In the genomic region with DNA sequence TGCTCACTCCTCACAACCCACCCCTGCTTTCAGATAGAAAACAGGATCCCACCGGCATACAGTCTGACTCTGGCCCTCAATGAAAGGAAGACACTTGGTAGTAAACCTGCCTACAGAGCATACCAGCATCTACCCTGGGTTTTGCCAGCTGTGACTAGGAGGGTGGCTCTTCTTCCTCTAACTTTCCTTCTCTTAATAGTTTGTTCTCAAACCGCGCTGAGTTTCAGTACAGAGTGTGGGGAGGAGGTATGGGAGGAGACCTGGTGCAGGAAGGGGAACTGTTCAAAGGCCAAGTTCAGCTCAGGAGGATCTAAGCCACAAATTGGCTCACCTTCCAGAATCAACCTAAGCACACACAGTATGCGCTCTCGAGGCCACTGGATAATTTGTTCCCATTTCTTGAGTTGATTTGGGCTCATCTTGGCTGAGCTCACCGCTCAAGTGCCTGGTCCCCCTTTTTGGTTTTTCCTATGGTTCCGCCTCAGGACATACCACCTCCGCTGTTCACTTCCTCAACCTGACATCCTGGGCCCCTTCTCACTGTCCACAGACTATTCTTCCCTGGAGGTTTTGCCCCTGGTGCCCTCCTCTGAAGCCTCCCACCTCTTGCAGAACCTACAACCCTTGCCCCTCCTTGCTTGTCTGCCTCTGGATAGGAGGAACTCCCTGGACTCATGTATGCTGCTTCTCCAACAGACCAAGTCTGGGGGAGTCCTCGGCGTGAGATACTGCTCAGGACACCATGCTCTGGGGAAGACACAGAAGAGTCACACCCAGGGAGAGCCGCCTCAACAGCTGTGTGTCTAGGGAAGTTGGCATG, we compare ENCODE assay signal across 13 mouse cellular contexts. TPM values are rescaled to one million over a fixed set of nuclear protein-coding genes. Genes with fewer than 3 reads are reported as not detected.
DNase-seq lines count a peak whose midpoint lies in the region; ATAC-seq and TF ChIP-seq lines count a peak whose summit lies in the region.
"Had no signal": no experiment of that assay in that cellular context is flagged by ENCODE, and none has a peak within 500 bp of the region (broad histone marks: within the 10 kb centered on the region; RNA-seq: fewer than 3 reads in every experiment).

No protein-coding gene starts in this region.

- H3K9me3 ChIP-seq in heart, embryonic 10.5 days = no peaks in the 10 kb centered on the region
- H3K9me3 ChIP-seq: lung, embryonic 15.5 days had no signal

- no peaks in the 10 kb centered on the region for H3K36me3 ChIP-seq in heart, embryonic 10.5 days
- H3K36me3 ChIP-seq: lung, embryonic 15.5 days had no signal

- H3K27ac ChIP-seq in heart, embryonic 10.5 days = no peak overlapping the region
- H3K27ac ChIP-seq: heart, adult 2 months; lung, embryonic 15.5 days had no signal

- DNase-seq in heart, adult 18-20 months = peak; percentile 22 to 48
- no peak for DNase-seq in heart, embryonic 10.5 days (ENCODE audit: low spot score)
- DNase-seq in lung, postnatal 36 days = peak; percentile 49
- DNase-seq in lung, adult 2 months = no peak
- peak; percentile 56 for DNase-seq in thymus, postnatal 25 days
- DNase-seq in adrenal gland, postnatal 10 days = no peak
- DNase-seq in adrenal gland, adult 8-10 months = no peak
- DNase-seq: cerebellum, postnatal 10 days; heart, adult 2 months; heart, postnatal 4 days had no signal

- ATAC-seq in inflammation-experienced regulatory T-cells, adult 6 months = peak; percentile 66

- no peak overlapping the region for H3K4me3 ChIP-seq in heart, embryonic 10.5 days
- no peak overlapping the region for H3K4me3 ChIP-seq in lung, adult 2 months (replicated peaks; ENCODE audit: extremely low read depth, low read depth, low read length)
- H3K4me3 ChIP-seq: heart, adult 2 months; lung, embryonic 15.5 days had no signal

- peaks cover 7% of the 10 kb centered on the region; the same call in 1 of the 2 replicates for H3K4me1 ChIP-seq in heart, embryonic 10.5 days
- no peaks in the 10 kb centered on the region for H3K4me1 ChIP-seq in lung, adult 2 months (ENCODE audit: control insufficient read depth, insufficient read depth, low read length)
- H3K4me1 ChIP-seq: lung, embryonic 15.5 days had no signal

- H3K27me3 ChIP-seq in heart, embryonic 10.5 days (ENCODE audit: insufficient read depth, poor library complexity, severe bottlenecking) = no peaks in the 10 kb centered on the region
- H3K27me3 ChIP-seq: lung, embryonic 15.5 days had no signal

- TF ChIP-seq POLR2A in lung, adult 2 months (IDR thresholded peaks at IDR 0.05; ENCODE audit: borderline replicate concordance, extremely low read depth, low read depth, low read length) = no peak

- 88% methylated on average over 11 of the region's 11 CpGs for WGBS in heart, embryonic 10.5 days
- 63% methylated on average over 11 of the region's 11 CpGs for WGBS in lung, adult 2 months

- no peak for TF ChIP-seq CTCF in lung, adult 2 months (IDR thresholded peaks at IDR 0.05; ENCODE audit: insufficient read depth, low read length)

RNA-seq across cellular contexts. Expression of gene Timm8a2, which starts 5.3 kb away (rescaled TPM):
- not detected for total RNA-seq in heart, adult 18-20 months (2021)
- polyA plus RNA-seq in heart, embryonic 10.5 days (2016; fragmentation: Nextera tagmentation; extraction: Ambion mirVana) = not detected in 2 replicates
- not detected in 2 replicates for polyA plus RNA-seq in lung, adult 2 months (2012; rRNA removed)
- not detected for polyA plus RNA-seq in inflammation-experienced regulatory T-cells, adult 6 months (2017; shearing (Covaris generic))
- total RNA-seq in adrenal gland, postnatal 10 days (2021) = under 1 TPM in 1 of 2 experiments, not detected in 1; 0.33 TPM
- total RNA-seq in adrenal gland, adult 8-10 months (2022) = not detected
- total RNA-seq: heart, adult 2 months; heart, postnatal 4 days had no signal
- polyA plus RNA-seq: heart, adult 2 months; lung, embryonic 15.5 days; stomach, embryonic 16.5 days had no signal

Comparison
In these comparisons a context has a peak if more than half of its experiments do, and no peak if none do; other contexts are left out.
1. DNase-seq: peak in heart, adult 18-20 months (2 of 2), lung, postnatal 36 days (single experiment) and thymus, postnatal 25 days (single experiment); none in heart, embryonic 10.5 days (single experiment), lung, adult 2 months (single experiment), adrenal gland, postnatal 10 days (single experiment) and adrenal gland, adult 8-10 months (single experiment).